Comparison of ENCODE assay signal across 22 mouse cellular contexts in genomic region chr19:9099751-9100150, GRCm38 (mm10). TPM values are rescaled to one million over a fixed set of nuclear protein-coding genes. Genes with fewer than 3 reads are reported as not detected.
"Had no signal": no experiment of that assay in that cellular context is flagged by ENCODE, and none has a peak within 500 bp of the region (broad histone marks: within the 10 kb centered on the region; RNA-seq: fewer than 3 reads in every experiment).

No protein-coding gene starts in this region.

- H3K4me1 ChIP-seq: liver, embryonic 13.5 days; liver, embryonic 15.5 days; megakaryocyte, embryonic 14.5 days; midbrain, embryonic 13.5 days; midbrain, embryonic 15.5 days; neural tube, embryonic 12.5 days; stomach, embryonic 15.5 days had no signal

- H3K27ac ChIP-seq: liver, embryonic 13.5 days; liver, embryonic 15.5 days; macrophage; midbrain, embryonic 13.5 days; midbrain, embryonic 15.5 days; neural tube, embryonic 12.5 days; stomach, embryonic 15.5 days had no signal

- H3K4me3 ChIP-seq: liver, embryonic 13.5 days; liver, embryonic 15.5 days; lung, embryonic 15.5 days; megakaryocyte, embryonic 14.5 days; midbrain, embryonic 13.5 days; midbrain, embryonic 15.5 days; neural tube, embryonic 12.5 days; stomach, embryonic 15.5 days had no signal

- H3K36me3 ChIP-seq: liver, embryonic 13.5 days; liver, embryonic 15.5 days; lung, embryonic 15.5 days; midbrain, embryonic 13.5 days; midbrain, embryonic 15.5 days; neural tube, embryonic 12.5 days; stomach, embryonic 15.5 days had no signal

- DNase-seq: liver, embryonic 13.5 days; liver, postnatal 0 days; lung, adult 2 months; lung, postnatal 10 days; right cerebral cortex, postnatal 14 days; thymus, adult 2 months; thymus, postnatal 25 days; thymus, postnatal 4 days had no signal

- H3K4me2 ChIP-seq: liver, embryonic 13.5 days; liver, embryonic 15.5 days; lung, embryonic 15.5 days; midbrain, embryonic 11.5 days; midbrain, embryonic 13.5 days; midbrain, embryonic 15.5 days; neural tube, embryonic 12.5 days; stomach, embryonic 15.5 days had no signal

- H3K9me3 ChIP-seq: liver, embryonic 13.5 days; liver, embryonic 15.5 days; lung, embryonic 15.5 days; megakaryocyte, embryonic 14.5 days; midbrain, embryonic 13.5 days; midbrain, embryonic 15.5 days; neural tube, embryonic 12.5 days; stomach, embryonic 15.5 days had no signal

- H3K9ac ChIP-seq: liver, embryonic 13.5 days; liver, embryonic 15.5 days; liver, postnatal 0 days; lung, embryonic 15.5 days; midbrain, embryonic 13.5 days; midbrain, embryonic 15.5 days; neural tube, embryonic 12.5 days; stomach, embryonic 15.5 days had no signal

- H3K27me3 ChIP-seq: liver, embryonic 13.5 days; liver, embryonic 15.5 days; lung, embryonic 15.5 days; midbrain, embryonic 13.5 days; midbrain, embryonic 15.5 days; neural tube, embryonic 12.5 days; stomach, embryonic 15.5 days had no signal

RNA-seq across cellular contexts. Expression of gene Scgb1a1, which starts 12.0 kb away (rescaled TPM):
- total RNA-seq: megakaryocyte progenitor cell, adult 5-6 weeks; midbrain, postnatal 0 days; monocyte, adult 5-6 weeks; neutrophil, adult 5-6 weeks had no signal
- polyA plus RNA-seq: liver, embryonic 13.5 days; liver, embryonic 15.5 days; macrophage; midbrain, embryonic 11.5 days; midbrain, embryonic 13.5 days; midbrain, embryonic 15.5 days; midbrain, postnatal 0 days; neural tube, embryonic 12.5 days; neural tube, embryonic 14.5 days; stomach, embryonic 15.5 days had no signal
